In the genomic region with DNA sequence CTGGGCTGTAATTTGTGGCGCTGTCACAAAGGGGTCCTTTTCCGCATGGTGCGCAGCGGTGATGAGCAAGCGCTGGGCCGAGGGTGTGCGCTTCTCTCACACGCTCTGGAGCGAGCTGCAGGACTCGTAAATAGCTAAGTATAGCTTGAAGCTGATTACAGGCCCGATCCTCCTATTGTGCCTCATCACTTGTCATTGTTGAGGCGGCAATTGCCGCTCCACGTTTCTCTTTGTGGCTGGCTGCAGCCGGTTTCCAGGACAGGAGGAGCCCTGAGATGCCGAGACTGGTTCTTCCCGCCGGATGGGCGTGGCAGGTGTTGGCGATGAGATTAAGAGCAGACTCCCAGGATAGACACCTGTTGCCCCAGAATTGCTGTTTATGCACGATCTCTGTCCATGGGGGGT, we compare ENCODE assay signal across 9 mouse cellular contexts. TPM values are rescaled to one million over a fixed set of nuclear protein-coding genes. Genes with fewer than 3 reads are reported as not detected.
DNase-seq lines count a peak whose midpoint lies in the region; ATAC-seq and TF ChIP-seq lines count a peak whose summit lies in the region.
"Had no signal": no experiment of that assay in that cellular context is flagged by ENCODE, and none has a peak within 500 bp of the region (broad histone marks: within the 10 kb centered on the region; RNA-seq: fewer than 3 reads in every experiment).

No protein-coding gene starts in this region.

- H3K4me2 ChIP-seq in heart, embryonic 11.5 days, result peak overlapping the region; percentile 65
- peak overlapping the region; percentile 61 for H3K4me2 ChIP-seq in forebrain, embryonic 12.5 days
- H3K4me2 ChIP-seq in myocyte (ENCODE audit: low read depth), result peak overlapping the region; percentile 74

- DNase-seq in heart, adult 9 months (ENCODE audit: low spot score in 2 of 2), result no peak
- DNase-seq in brain, adult 2 months (ENCODE audit: low read depth, low spot score), result peak; percentile 78
- peak; percentile 8 to 33 for DNase-seq in layer of hippocampus, postnatal 36 days
- DNase-seq in spleen, postnatal 10 days (ENCODE audit: low spot score in 2 of 2), result no peak
- DNase-seq in urinary bladder, postnatal 14 days (ENCODE audit: low spot score), result no peak

- peak overlapping the region; percentile 27 for H3K4me3 ChIP-seq in heart, embryonic 11.5 days (ENCODE audit: low read depth, low read length)
- H3K4me3 ChIP-seq in forebrain, embryonic 12.5 days (replicated peaks), result peak overlapping the region; percentile 37
- H3K4me3 ChIP-seq in myocyte, result peak overlapping the region; percentile 1

- no peak overlapping the region; the same call in 1 of the 2 replicates for H3K9ac ChIP-seq in heart, embryonic 11.5 days (ENCODE audit: low read depth, low read length)
- H3K9ac ChIP-seq in forebrain, embryonic 12.5 days, result peak overlapping the region; percentile 55

- ATAC-seq in heart, embryonic 11.5 days (replicated peaks; ENCODE audit: insufficient number of reproducible peaks, low FRiP score, low TSS enrichment), result no peak
- ATAC-seq in forebrain, embryonic 12.5 days (ENCODE audit: low FRiP score), result peak; percentile 85

- H3K27ac ChIP-seq in heart, embryonic 11.5 days (ENCODE audit: low read depth, low read length), result no peak overlapping the region
- H3K27ac ChIP-seq in forebrain, embryonic 12.5 days, result no peak overlapping the region

- no peaks in the 10 kb centered on the region for H3K27me3 ChIP-seq in heart, embryonic 11.5 days (ENCODE audit: control insufficient read depth, insufficient read depth, low read length)
- peaks cover 7% of the 10 kb centered on the region for H3K27me3 ChIP-seq in forebrain, embryonic 12.5 days
- no peaks in the 10 kb centered on the region for H3K27me3 ChIP-seq in myocyte (ENCODE audit: control insufficient read depth, insufficient read depth, insufficient read length)
- H3K27me3 ChIP-seq: CH12.LX had no signal

- no peaks in the 10 kb centered on the region for H3K79me2 ChIP-seq in myocyte (ENCODE audit: control insufficient read depth, insufficient read depth)

- H3K4me1 ChIP-seq in heart, embryonic 11.5 days (ENCODE audit: control insufficient read depth, insufficient read depth, low read length), result no peaks in the 10 kb centered on the region
- no peaks in the 10 kb centered on the region; the same call in 1 of the 2 replicates for H3K4me1 ChIP-seq in forebrain, embryonic 12.5 days

- 21% methylated on average over 21 of the region's 21 CpGs for WGBS in heart, embryonic 11.5 days (ENCODE audit: insufficient replicate concordance)
- 13% methylated on average over 21 of the region's 21 CpGs for WGBS in forebrain, embryonic 12.5 days

- H3K36me3 ChIP-seq in heart, embryonic 11.5 days (ENCODE audit: control insufficient read depth, insufficient read depth, low read length), result no peaks in the 10 kb centered on the region
- no peaks in the 10 kb centered on the region for H3K36me3 ChIP-seq in forebrain, embryonic 12.5 days (replicated peaks)
- no peaks in the 10 kb centered on the region for H3K36me3 ChIP-seq in myocyte (ENCODE audit: control insufficient read depth, insufficient read depth)

- TF ChIP-seq POLR2A in myocyte (IDR thresholded peaks at IDR 0.05; ENCODE audit: insufficient read length, low read depth), result no peak

- H3K9me3 ChIP-seq in heart, embryonic 11.5 days (replicated peaks; ENCODE audit: control insufficient read depth, low read length), result no peaks in the 10 kb centered on the region
- 0 out of 2 replicates have a peak, but pooled peaks cover 3% of the 10 kb centered on the region for H3K9me3 ChIP-seq in forebrain, embryonic 12.5 days

- no peak overlapping the region for H3ac ChIP-seq in myocyte (ENCODE audit: control insufficient read depth, insufficient read length)

TF ChIP-seq in myocyte, 11 proteins besides CTCF, POLR2A, EP300 and RAD21:
- TF ChIP-seq MAX (IDR thresholded peaks at IDR 0.05; ENCODE audit: low read depth) (no peak), MYOG (IDR thresholded peaks at IDR 0.05; ENCODE audit: control insufficient read depth in 1 of 3, insufficient read depth in 1 of 3, insufficient read length in 2 of 3, low read depth in 2 of 3) (no peak), REST (IDR thresholded peaks at IDR 0.05; ENCODE audit: insufficient read depth, insufficient read length) (no peak), POLR2AphosphoS2 (IDR thresholded peaks at IDR 0.05; ENCODE audit: insufficient read length, low read depth) (no peak), SRF (IDR thresholded peaks at IDR 0.05; ENCODE audit: control insufficient read depth, insufficient read length, low read depth) (no peak), USF1 (IDR thresholded peaks at IDR 0.05; ENCODE audit: low read depth) (no peak), E2F4 (IDR thresholded peaks at IDR 0.05; ENCODE audit: insufficient read depth) (no peak), CEBPB (IDR thresholded peaks at IDR 0.05; ENCODE audit: insufficient read depth, poor library complexity, severe bottlenecking) (no peak), TCF12 (IDR thresholded peaks at IDR 0.05; ENCODE audit: insufficient read depth, poor library complexity, severe bottlenecking) (no peak), MYOD1 (IDR thresholded peaks at IDR 0.05; ENCODE audit: control insufficient read depth in 1 of 3, insufficient read length in 2 of 3, low read depth in 2 of 3) (no peak), TCF3 (IDR thresholded peaks at IDR 0.05; ENCODE audit: insufficient read length, low read depth) (no peak)
TF ChIP-seq in myocyte: peak in this region for 0.

RNA-seq across cellular contexts. Expression of a gene that starts 44.8 kb away (rescaled TPM):
- 1.8 and 1.9 TPM in 2 replicates for polyA plus RNA-seq in heart, embryonic 11.5 days (2014; fragmentation: Nextera tagmentation; extraction: Ambion mirVana)
- 5.5 and 5.9 TPM in 2 replicates for polyA plus RNA-seq in forebrain, embryonic 12.5 days (2016; fragmentation: Nextera tagmentation; extraction: Ambion mirVana)
- total RNA-seq in layer of hippocampus, postnatal 36 days (2021), result 10 to 100 TPM; 61.5 to 66.2 TPM
- not detected for polyA plus RNA-seq in myocyte (2012; fragmentation: generic; extraction: Trizol)
- total RNA-seq: CH12.LX had no signal

RNA-seq across cellular contexts. Expression of a gene that starts 50.2 kb away (rescaled TPM):
- polyA plus RNA-seq in heart, embryonic 11.5 days (2014; fragmentation: Nextera tagmentation; extraction: Ambion mirVana), result 3.0 and 3.5 TPM in 2 replicates
- polyA plus RNA-seq in forebrain, embryonic 12.5 days (2016; fragmentation: Nextera tagmentation; extraction: Ambion mirVana), result 1.3 and 1.4 TPM in 2 replicates
- total RNA-seq in layer of hippocampus, postnatal 36 days (2021), result 10 to 100 TPM; 21.5 to 23.4 TPM
- 0.01 TPM for polyA plus RNA-seq in myocyte (2012; fragmentation: generic; extraction: Trizol)
- total RNA-seq: CH12.LX had no signal

Comparison
In these comparisons a context has a peak if more than half of its experiments do, and no peak if none do; other contexts are left out.
1. DNase-seq: peak in brain, adult 2 months (single experiment) and layer of hippocampus, postnatal 36 days (2 of 2); none in heart, adult 9 months (0 of 2), spleen, postnatal 10 days (0 of 2) and urinary bladder, postnatal 14 days (single experiment).
2. Peak in every context shown above with its lines, with median percentiles within 50 percentile points of each other: H3K4me2 ChIP-seq and H3K4me3 ChIP-seq.